Mouse (Mus musculus) heart, embryonic 12.5 days (tissue): ENCODE results near the gene Rrp7a. TPM values are rescaled to one million over a fixed set of nuclear protein-coding genes. Genes with fewer than 3 reads are reported as not detected.

Source experiments
- ATAC-seq: fragments of 200-750 bp; cut with Nextera tagmentation; 2 replicates; pipeline ENCODE4 v1.8.0; 2017; ENCODE audit warnings: moderate TSS enrichment, moderate library complexity; ENCODE audit not compliant: insufficient number of reproducible peaks, low FRiP score
- H3K27ac ChIP-seq: fragments of 300-500 bp; sonication (generic); 2 replicates; pipeline ENCODE4 v1.5.1; 2016; ENCODE audit warnings: mild to moderate bottlenecking, moderate library complexity; ENCODE audit not compliant: poor library complexity, severe bottlenecking
- H3K27me3 ChIP-seq: fragments of 300-500 bp; sonication (generic); replicated peaks from 2 replicates; pipeline ENCODE4 v1.6.1; 2016; ENCODE audit warnings: mild to moderate bottlenecking, moderate library complexity
- H3K36me3 ChIP-seq: fragments of 300-500 bp; sonication (generic); 2 replicates; pipeline ENCODE4 v1.6.1; 2016; ENCODE audit warnings: mild to moderate bottlenecking, moderate library complexity
- H3K4me1 ChIP-seq: fragments of 300-500 bp; sonication (generic); replicated peaks from 2 replicates; pipeline ENCODE4 v1.6.1; 2016; ENCODE audit warnings: mild to moderate bottlenecking
- H3K4me2 ChIP-seq: fragments of 300-500 bp; sonication (generic); 2 replicates; pipeline ENCODE4 v1.6.1; 2016; ENCODE audit warnings: mild to moderate bottlenecking, moderate library complexity
- H3K4me3 ChIP-seq: fragments of 300-500 bp; sonication (generic); 2 replicates; pipeline ENCODE4 v1.5.1; 2016; ENCODE audit warnings: mild to moderate bottlenecking
- H3K9ac ChIP-seq: fragments of 300-500 bp; sonication (generic); 2 replicates; pipeline ENCODE4 v1.6.1; 2016; ENCODE audit warnings: mild to moderate bottlenecking, moderate library complexity
- H3K9me3 ChIP-seq: fragments of 300-500 bp; sonication (generic); replicated peaks from 2 replicates; pipeline ENCODE4 v1.6.1; 2016; ENCODE audit warnings: mild to moderate bottlenecking, moderate library complexity
- WGBS: fragments of 180-500 bp; shearing (Covaris S2); methylation state at CpG from one replicate; pipeline ENCODE4 v1.1.7; 2016; 5-methylcytosine and 5-hydroxymethylcytosine counted together
- polyA plus RNA-seq: library from polyadenylated mRNA; unstranded; fragments of >200 nt; fragmentation: Nextera tagmentation; extraction: Ambion mirVana; gene quantifications from 2 replicates; pipeline ENCODE4 v1.2.1, GENCODE M21; 2016

Gene Rrp7a
- polyA plus RNA-seq, 1 experiment from 2014 or later: 44.8 TPM

DNA sequence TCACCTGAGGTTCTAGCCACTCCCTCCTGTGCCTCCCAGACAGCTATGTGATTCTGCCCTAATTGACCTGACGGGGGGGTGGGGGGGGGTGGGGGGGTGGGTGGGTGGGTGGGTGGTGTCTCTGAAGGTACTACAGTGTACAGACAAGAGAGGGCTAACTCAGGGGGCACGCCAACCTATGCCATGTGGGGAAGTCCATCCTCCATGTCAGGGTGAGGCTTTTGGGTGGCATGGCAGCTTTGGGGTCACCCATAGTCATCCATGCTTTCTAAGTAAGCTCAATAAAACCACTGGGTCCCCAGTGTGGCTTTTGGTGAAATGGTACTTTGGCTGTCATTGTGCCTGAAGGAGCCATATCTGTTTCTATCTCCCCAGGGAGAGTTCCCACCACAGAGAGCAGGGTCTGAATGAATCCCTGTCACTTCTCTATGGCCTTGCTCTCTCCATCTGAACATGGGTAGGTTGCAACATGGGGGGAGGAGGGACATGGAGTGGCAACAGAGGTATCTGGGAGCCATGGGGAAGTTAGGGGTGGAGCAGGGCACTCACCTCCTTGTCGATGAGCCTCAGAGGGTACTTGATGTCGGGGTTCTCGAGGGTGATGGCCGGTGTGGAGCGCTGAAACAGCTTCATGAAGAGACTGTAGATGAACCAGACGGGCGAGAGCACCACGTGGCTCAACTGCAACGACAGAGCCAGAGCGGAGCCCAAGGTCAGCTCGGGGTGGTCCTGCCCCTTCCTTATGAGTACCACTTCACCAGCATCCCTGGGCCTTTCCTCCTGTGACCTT lies 43.1 kb upstream of the Rrp7a start:
- 92% methylated on average over 13 of the region's 13 CpGs for WGBS
- H3K4me1 ChIP-seq: peaks cover 46% of the 10 kb centered on the region

DNA sequence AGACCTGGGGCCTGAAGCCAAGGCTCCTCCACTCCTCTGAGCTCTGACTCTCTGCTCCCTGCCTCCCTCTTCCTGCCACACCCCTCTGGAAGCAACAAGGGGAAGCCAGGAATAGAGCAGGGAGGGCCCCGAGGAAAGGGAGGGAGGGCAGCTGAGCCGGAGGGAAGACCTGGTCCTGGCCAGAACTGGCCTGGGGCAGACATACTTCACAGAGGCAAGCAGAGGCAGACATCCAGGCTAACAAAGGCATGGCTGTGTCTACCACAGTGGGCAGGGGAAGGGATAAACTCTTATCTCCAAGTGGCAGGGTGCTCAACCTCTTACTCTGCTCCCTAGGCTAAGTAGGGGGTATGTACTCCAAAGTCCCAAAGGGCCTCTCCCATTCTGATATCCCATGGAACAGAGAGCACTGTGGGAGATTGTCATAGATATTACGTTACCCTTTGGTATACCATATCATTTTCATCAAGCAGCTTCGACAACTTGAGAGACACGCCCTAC lies 42.4 kb upstream of the Rrp7a start:
- Histone ChIP-seq H3K4me3 (no peak overlapping the region), H3K27me3 (no peaks in the 10 kb centered on the region), H3K4me1 (peaks cover 39% of the 10 kb centered on the region), H3K36me3 (peaks cover 34% of the 10 kb centered on the region), H3K4me2 (peak overlapping the region; percentile 28), H3K9me3 (no peaks in the 10 kb centered on the region), H3K9ac (0 out of 2 replicates have a peak overlapping the region, but pooled peaks have one; percentile 17), H3K27ac (peak overlapping the region; percentile 63)
- ATAC-seq: peak; percentile 74
- WGBS: 45% methylated on average over 4 of the region's 5 CpGs

More for the DNA sequence above, 43.1 kb upstream of the Rrp7a start:
- ATAC-seq: no peak
- Histone ChIP-seq H3K27me3 (no peaks in the 10 kb centered on the region), H3K9me3 (no peaks in the 10 kb centered on the region), H3K4me3 (no peak overlapping the region), H3K9ac (no peak overlapping the region), H3K36me3 (peaks cover 27% of the 10 kb centered on the region), H3K4me2 (no peak overlapping the region), H3K27ac (no peak overlapping the region)

DNA sequence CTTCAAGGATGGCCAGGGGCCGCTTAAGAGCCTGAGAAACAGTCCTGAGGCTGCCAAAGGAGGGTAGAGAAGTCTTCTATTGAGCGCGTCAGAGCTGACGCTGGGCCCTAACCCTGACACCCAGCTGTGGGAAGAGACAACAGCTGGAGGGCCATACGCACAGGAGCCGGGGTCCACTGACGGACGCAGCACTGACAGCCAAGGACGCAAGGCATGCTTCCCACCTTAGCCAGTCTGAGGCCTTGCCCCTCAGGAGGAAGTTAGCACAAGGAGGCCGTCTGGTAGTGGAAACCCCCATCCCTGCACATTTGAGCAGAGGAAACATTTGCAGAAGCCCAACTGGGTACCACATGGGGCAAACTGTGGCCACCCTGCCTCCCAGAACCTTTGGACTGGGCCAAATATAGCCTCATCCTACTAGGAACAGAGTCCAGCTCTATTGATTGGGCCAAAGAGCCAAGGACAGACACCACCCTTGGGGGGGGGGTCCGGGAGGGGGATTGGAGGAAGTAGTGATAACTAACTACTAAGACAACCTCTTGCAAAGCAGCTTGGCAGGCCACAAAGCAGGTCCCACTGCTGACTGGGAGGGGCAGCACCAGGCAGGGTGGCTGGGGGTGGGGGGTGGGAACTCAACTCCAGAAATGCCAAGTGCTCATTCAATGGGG lies 40.4 kb upstream of the Rrp7a start:
- Histone ChIP-seq H3K4me3 (no peak overlapping the region), H3K36me3 (peaks cover 55% of the 10 kb centered on the region), H3K9ac (0 out of 2 replicates have a peak overlapping the region, but pooled peaks have one; percentile 20), H3K9me3 (no peaks in the 10 kb centered on the region), H3K27me3 (no peaks in the 10 kb centered on the region), H3K4me2 (no peak overlapping the region), H3K27ac (no peak overlapping the region), H3K4me1 (peaks cover 26% of the 10 kb centered on the region)
- ATAC-seq: no peak
- 90% methylated on average over 11 of the region's 11 CpGs for whole genome bisulfite sequencing

DNA sequence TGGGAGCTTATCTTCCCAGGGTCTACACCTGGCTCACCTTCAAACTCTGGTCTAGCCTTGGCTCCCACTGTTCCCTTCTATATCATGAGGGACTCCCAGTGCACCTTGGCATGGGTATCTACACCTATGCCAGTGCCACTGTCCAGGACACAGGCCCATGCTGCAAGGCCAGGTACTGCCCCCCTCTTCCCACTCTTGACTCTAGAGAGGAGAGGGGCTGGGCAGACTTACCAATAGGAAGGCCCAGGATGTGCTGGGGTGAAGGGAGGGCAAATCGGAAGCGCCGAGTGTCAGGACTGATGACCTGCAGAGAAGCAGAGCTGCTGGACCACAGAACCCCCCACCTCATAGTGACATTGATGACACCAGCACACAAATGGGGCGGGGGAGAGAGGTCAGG lies 39.4 kb upstream of the Rrp7a start:
- ATAC-seq: no peak
- peaks cover 64% of the 10 kb centered on the region for H3K36me3 ChIP-seq
- no peaks in the 10 kb centered on the region for H3K27me3 ChIP-seq
- H3K9ac ChIP-seq: no peak overlapping the region
- H3K4me2 ChIP-seq: no peak overlapping the region
- H3K4me3 ChIP-seq: no peak overlapping the region
- 87% methylated on average over 4 of the region's 4 CpGs for WGBS
- no peaks in the 10 kb centered on the region for H3K9me3 ChIP-seq
- H3K27ac ChIP-seq: no peak overlapping the region
- peaks cover 26% of the 10 kb centered on the region for H3K4me1 ChIP-seq

DNA sequence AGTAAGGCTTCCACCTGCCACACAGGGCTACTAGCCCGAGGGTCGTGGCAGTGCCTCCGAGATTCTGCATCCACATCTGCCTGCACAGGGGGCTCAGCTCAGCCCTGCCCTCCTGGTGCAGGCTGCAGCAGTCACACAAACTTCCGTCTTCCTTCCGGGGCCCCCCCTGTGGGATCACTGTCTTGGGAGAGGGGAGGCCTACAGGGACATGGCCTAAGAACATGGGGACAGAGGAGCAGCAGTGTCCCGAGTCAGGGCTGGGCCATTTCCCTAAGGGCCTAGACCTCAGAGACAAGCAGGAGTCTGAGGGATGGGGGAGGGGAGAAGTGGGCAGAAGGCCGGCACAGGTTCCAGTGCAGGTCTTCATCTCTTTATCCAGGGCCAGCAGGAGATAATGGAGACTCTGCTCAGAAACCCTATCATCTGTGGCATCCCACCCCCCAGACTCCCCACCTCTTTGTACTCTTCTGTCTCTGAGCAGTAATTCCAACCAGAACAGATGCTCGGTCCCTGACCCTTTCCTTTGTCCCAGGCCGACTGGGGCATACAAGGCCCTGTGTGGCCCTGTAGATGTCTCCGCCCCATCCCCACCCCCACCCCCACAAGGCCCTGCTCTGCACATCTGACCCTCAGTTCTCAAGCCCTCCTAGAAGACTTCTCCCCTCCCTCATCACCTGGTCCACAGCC lies 38.6 kb upstream of the Rrp7a start:
- no peak overlapping the region for H3K27ac ChIP-seq
- H3K9me3 ChIP-seq: no peaks in the 10 kb centered on the region
- H3K36me3 ChIP-seq: peaks cover 66% of the 10 kb centered on the region
- no peak for ATAC-seq
- no peak overlapping the region for H3K4me3 ChIP-seq
- no peak overlapping the region for H3K4me2 ChIP-seq
- 65% methylated on average over 10 of the region's 10 CpGs for WGBS
- H3K27me3 ChIP-seq: no peaks in the 10 kb centered on the region
- H3K9ac ChIP-seq: no peak overlapping the region
- peaks cover 19% of the 10 kb centered on the region for H3K4me1 ChIP-seq

DNA sequence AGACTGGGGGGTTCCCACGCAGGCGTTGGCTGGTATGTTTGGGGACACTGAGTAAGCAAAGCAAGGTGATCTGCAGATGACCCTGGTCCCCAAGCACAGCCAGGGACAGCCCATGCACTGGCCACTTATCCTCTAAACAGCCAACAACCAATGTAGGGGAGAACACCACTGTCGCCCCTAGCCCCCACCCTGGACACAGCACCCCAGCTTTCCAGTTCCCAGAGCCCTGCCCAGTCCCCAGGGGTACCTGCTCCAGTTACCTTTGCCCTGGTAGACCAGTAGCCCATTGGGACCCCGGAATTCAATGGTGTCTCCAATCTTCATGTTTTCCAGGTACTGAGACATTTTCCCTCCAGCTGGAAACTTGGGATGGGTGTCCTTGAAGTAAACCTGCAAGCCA lies 38.0 kb upstream of the Rrp7a start:
- H3K36me3 ChIP-seq: peaks cover 66% of the 10 kb centered on the region
- no peak for ATAC-seq
- no peaks in the 10 kb centered on the region for H3K27me3 ChIP-seq
- no peak overlapping the region for H3K27ac ChIP-seq
- H3K4me1 ChIP-seq: peaks cover 13% of the 10 kb centered on the region
- 90% methylated on average over 4 of the region's 4 CpGs for whole genome bisulfite sequencing
- no peak overlapping the region for H3K9ac ChIP-seq
- no peak overlapping the region for H3K4me2 ChIP-seq
- no peaks in the 10 kb centered on the region for H3K9me3 ChIP-seq
- no peak overlapping the region for H3K4me3 ChIP-seq

DNA sequence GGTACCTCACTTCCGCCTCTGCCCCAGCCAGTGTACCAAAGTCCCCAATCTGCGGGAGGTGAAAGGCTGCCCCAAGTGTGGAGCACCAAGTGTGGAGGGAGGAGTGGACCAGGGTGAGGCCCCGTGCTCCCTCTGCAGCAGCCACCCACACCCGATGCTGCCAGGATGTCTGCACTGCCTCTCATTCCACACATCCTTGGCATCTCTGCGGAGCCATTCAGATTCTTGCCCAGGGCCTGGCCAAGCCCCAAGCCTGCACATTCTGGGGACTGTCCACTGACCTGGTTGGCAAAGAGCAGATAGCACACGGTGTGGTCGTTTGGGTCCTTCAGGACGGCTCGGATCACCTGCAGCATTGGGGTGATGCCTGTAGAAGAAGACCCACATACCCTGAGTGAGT lies 37.2 kb upstream of the Rrp7a start:
- ATAC-seq: no peak
- H3K9me3 ChIP-seq: no peaks in the 10 kb centered on the region
- 98% methylated on average over 9 of the region's 9 CpGs for WGBS
- H3K4me2 ChIP-seq: no peak overlapping the region
- H3K36me3 ChIP-seq: peaks cover 66% of the 10 kb centered on the region
- no peak overlapping the region for H3K9ac ChIP-seq
- H3K27me3 ChIP-seq: no peaks in the 10 kb centered on the region
- H3K4me3 ChIP-seq: no peak overlapping the region
- H3K4me1 ChIP-seq: peaks cover 5% of the 10 kb centered on the region
- no peak overlapping the region for H3K27ac ChIP-seq

DNA sequence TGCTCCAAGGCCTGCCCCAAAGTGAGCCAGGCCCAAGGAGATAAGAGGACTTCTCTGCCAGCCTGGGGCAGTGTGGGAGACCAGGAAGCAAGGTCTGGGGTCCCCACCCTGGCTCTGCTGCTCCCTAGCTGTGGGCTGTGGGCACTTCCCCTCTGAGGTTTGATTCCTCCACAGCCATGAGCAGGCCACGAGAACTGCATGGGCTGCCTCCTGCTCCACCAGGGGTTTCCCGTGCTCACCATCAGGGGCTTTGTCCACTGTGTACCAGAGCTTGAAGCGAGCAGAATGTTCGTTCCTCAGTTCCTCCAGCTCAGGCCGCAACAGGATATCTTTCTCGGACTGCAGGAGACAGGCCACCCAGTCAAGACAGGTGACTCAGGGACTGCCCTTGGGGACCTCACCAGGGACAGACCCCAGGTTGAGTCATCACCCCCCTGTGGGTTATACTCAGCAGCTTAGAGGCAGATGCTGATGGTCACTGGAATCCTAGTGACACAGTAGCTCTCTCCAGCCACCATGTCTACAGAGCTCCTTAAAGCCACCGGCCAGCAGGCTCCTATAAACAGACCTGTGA lies 36.1 kb upstream of the Rrp7a start:
- 88% methylated on average over 7 of the region's 7 CpGs for WGBS
- H3K4me3 ChIP-seq: no peak overlapping the region
- H3K9me3 ChIP-seq: no peaks in the 10 kb centered on the region
- H3K4me2 ChIP-seq: no peak overlapping the region
- H3K27me3 ChIP-seq: no peaks in the 10 kb centered on the region
- ATAC-seq: no peak
- no peak overlapping the region for H3K27ac ChIP-seq
- no peak overlapping the region for H3K9ac ChIP-seq
- H3K4me1 ChIP-seq: 0 out of 2 replicates have a peak, but pooled peaks cover 3% of the 10 kb centered on the region
- peaks cover 72% of the 10 kb centered on the region for H3K36me3 ChIP-seq

DNA sequence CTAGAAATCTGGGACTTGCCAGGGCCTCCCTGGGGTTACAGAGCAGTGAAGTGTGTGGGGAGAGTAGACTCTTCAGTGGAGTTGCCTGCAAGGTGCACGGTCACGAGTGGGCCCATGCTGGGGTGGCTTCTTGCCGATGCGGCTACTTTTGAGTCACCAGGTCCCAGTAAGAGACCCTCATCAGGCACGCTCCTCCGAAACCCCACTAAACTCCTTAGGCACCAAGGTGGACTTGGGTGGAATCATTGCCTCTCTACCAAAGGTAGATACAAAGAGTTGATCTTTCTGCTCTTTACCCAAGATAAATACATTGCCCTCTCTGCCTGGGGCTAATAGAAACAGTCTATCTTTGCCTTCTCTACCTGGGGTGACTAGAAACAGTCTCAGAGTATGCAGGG lies 35.1 kb upstream of the Rrp7a start:
- H3K4me3 ChIP-seq: no peak overlapping the region
- H3K27ac ChIP-seq: no peak overlapping the region
- no peak for ATAC-seq
- H3K36me3 ChIP-seq: peaks cover 75% of the 10 kb centered on the region
- 0 out of 2 replicates have a peak, but pooled peaks cover 3% of the 10 kb centered on the region for H3K4me1 ChIP-seq
- H3K9ac ChIP-seq: no peak overlapping the region
- H3K27me3 ChIP-seq: no peaks in the 10 kb centered on the region
- H3K4me2 ChIP-seq: no peak overlapping the region
- no peaks in the 10 kb centered on the region for H3K9me3 ChIP-seq
- WGBS: 93% methylated on average over 6 of the region's 6 CpGs

DNA sequence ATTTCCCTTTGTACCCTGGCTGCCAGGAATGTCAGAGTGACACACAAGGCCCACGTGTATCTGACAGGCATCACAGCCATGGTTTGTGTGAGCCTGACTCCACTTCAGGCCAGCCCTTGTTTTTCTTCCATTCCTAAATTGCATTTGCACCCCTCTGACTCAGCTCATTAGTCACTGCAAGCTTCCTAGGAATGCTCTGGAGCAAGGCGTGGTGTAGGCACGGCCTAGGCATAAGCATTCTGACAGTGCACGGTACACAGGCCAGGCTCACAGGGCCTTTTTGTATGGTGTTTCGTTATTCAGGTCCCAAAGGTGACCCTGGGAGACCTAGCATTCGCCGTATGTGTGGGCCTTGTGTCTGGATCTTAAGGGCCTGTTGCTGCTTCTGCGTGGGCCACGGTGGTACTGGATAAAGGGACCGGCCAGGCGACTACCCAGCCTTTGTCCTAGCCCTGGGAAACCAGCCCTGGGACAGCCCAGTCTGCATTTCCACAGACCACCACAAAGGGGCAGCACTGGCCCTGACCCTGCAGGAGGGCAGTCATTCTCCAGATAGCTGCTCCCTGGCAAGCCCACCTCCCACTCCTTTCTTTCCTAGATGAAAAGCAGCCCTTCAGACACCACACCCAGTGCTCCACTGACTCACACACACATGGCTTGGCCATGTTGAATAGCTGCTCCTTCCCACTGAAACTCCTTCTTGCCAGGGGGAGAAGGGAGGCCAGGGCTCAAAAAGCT lies 34.5 kb upstream of the Rrp7a start:
- no peak overlapping the region for H3K4me3 ChIP-seq
- WGBS: 73% methylated on average over 11 of the region's 11 CpGs
- no peak overlapping the region for H3K27ac ChIP-seq
- no peaks in the 10 kb centered on the region for H3K9me3 ChIP-seq
- H3K36me3 ChIP-seq: peaks cover 70% of the 10 kb centered on the region
- no peak overlapping the region for H3K4me2 ChIP-seq
- no peak for ATAC-seq
- H3K4me1 ChIP-seq: 0 out of 2 replicates have a peak, but pooled peaks cover 3% of the 10 kb centered on the region
- no peak overlapping the region for H3K9ac ChIP-seq
- H3K27me3 ChIP-seq: no peaks in the 10 kb centered on the region
